7 mouse cellular contexts compared by ENCODE assay signal in genomic region chr8:83901566-83902485, GRCm38 (mm10). TPM values are rescaled to one million over a fixed set of nuclear protein-coding genes. Genes with fewer than 3 reads are reported as not detected.
DNase-seq lines count a peak whose midpoint lies in the region; ATAC-seq and TF ChIP-seq lines count a peak whose summit lies in the region.

No protein-coding gene starts in this region.

- 28% methylated on average over 14 of the region's 14 CpGs for WGBS in lung, adult 2 months
- 14% methylated on average over 14 of the region's 14 CpGs for WGBS in embryonic facial prominence, embryonic 10.5 days
- WGBS in hindbrain, embryonic 15.5 days = 12% methylated on average over 13 of the region's 14 CpGs
- WGBS in midbrain, postnatal 0 days = 7% methylated on average over 14 of the region's 14 CpGs

- H3K4me3 ChIP-seq in lung, adult 2 months (replicated peaks; ENCODE audit: extremely low read depth, low read depth, low read length) = peak overlapping the region; percentile 74
- H3K4me3 ChIP-seq in embryonic facial prominence, embryonic 10.5 days = peak overlapping the region; percentile 93
- H3K4me3 ChIP-seq in hindbrain, embryonic 15.5 days = peak overlapping the region; percentile 97
- H3K4me3 ChIP-seq in midbrain, postnatal 0 days (ENCODE audit: low read depth, low read length) = peak overlapping the region; percentile 97

- peaks cover 2% of the 10 kb centered on the region; the same call in 1 of the 2 replicates for H3K4me1 ChIP-seq in lung, adult 2 months (ENCODE audit: control insufficient read depth, insufficient read depth, low read length)
- H3K4me1 ChIP-seq in embryonic facial prominence, embryonic 10.5 days = peaks cover 80% of the 10 kb centered on the region
- H3K4me1 ChIP-seq in hindbrain, embryonic 15.5 days (replicated peaks) = peaks cover 59% of the 10 kb centered on the region
- H3K4me1 ChIP-seq in midbrain, postnatal 0 days (ENCODE audit: insufficient read depth, low read length) = peaks cover 20% of the 10 kb centered on the region; the same call in 1 of the 2 replicates

- peaks cover 15% of the 10 kb centered on the region for H3K27me3 ChIP-seq in embryonic facial prominence, embryonic 10.5 days (replicated peaks; ENCODE audit: low read depth, poor library complexity, severe bottlenecking)
- H3K27me3 ChIP-seq in hindbrain, embryonic 15.5 days = no peaks in the 10 kb centered on the region
- H3K27me3 ChIP-seq in midbrain, postnatal 0 days (ENCODE audit: insufficient read depth, low read length) = no peaks in the 10 kb centered on the region

- no peak for TF ChIP-seq POLR2A in lung, adult 2 months (IDR thresholded peaks at IDR 0.05; ENCODE audit: borderline replicate concordance, extremely low read depth, low read depth, low read length)

- no peak for DNase-seq in lung, adult 2 months
- no peak for DNase-seq in lung, postnatal 14 days
- DNase-seq in embryonic facial prominence, embryonic 10.5 days (ENCODE audit: low spot score) = peak; percentile 41
- DNase-seq in midbrain, postnatal 0 days (ENCODE audit: low spot score) = peak; percentile 40
- no peak for DNase-seq in spleen, postnatal 36 days (ENCODE audit: low spot score in 2 of 2)
- no peak for DNase-seq in left cerebral cortex, adult 8-10 months (ENCODE audit: low spot score in 2 of 2)

- H3K9ac ChIP-seq in hindbrain, embryonic 15.5 days = peak overlapping the region; percentile 98
- H3K9ac ChIP-seq in midbrain, postnatal 0 days (replicated peaks; ENCODE audit: low read length, poor library complexity, severe bottlenecking) = peak overlapping the region; percentile 98

- H3K9me3 ChIP-seq in embryonic facial prominence, embryonic 10.5 days = no peaks in the 10 kb centered on the region
- H3K9me3 ChIP-seq in hindbrain, embryonic 15.5 days = no peaks in the 10 kb centered on the region
- no peaks in the 10 kb centered on the region for H3K9me3 ChIP-seq in midbrain, postnatal 0 days (ENCODE audit: low read length)

- H3K4me2 ChIP-seq in hindbrain, embryonic 15.5 days = peak overlapping the region; percentile 80
- H3K4me2 ChIP-seq in midbrain, postnatal 0 days (ENCODE audit: low read depth, low read length, poor library complexity, severe bottlenecking) = peak overlapping the region; percentile 86

- ATAC-seq in hindbrain, embryonic 15.5 days (ENCODE audit: low FRiP score, low read depth) = no peak
- no peak for ATAC-seq in midbrain, postnatal 0 days (ENCODE audit: low FRiP score)

- peaks cover 16% of the 10 kb centered on the region for H3K36me3 ChIP-seq in embryonic facial prominence, embryonic 10.5 days (replicated peaks)
- H3K36me3 ChIP-seq in hindbrain, embryonic 15.5 days = no peaks in the 10 kb centered on the region
- 0 out of 2 replicates have a peak, but pooled peaks cover 3% of the 10 kb centered on the region for H3K36me3 ChIP-seq in midbrain, postnatal 0 days (ENCODE audit: insufficient read depth, low read length)

- H3K27ac ChIP-seq in embryonic facial prominence, embryonic 10.5 days (replicated peaks) = peak overlapping the region; percentile 94
- peak overlapping the region; percentile 100 for H3K27ac ChIP-seq in hindbrain, embryonic 15.5 days (replicated peaks)
- H3K27ac ChIP-seq in midbrain, postnatal 0 days (ENCODE audit: low read depth, low read length) = peak overlapping the region; percentile 98

- no peak for TF ChIP-seq CTCF in lung, adult 2 months (IDR thresholded peaks at IDR 0.05; ENCODE audit: insufficient read depth, low read length)
- no peak for TF ChIP-seq CTCF in midbrain, postnatal 0 days (IDR thresholded peaks at IDR 0.05)

RNA-seq across cellular contexts. Expression of gene Adgrl1, which starts 1.9 kb away (rescaled TPM):
- 81.1 and 86.4 TPM in 2 replicates for polyA plus RNA-seq in lung, adult 2 months (2012; rRNA removed)
- polyA plus RNA-seq in embryonic facial prominence, embryonic 10.5 days (2016; fragmentation: Nextera tagmentation; extraction: Ambion mirVana) = 12.4 and 13.9 TPM in 2 replicates
- polyA plus RNA-seq in hindbrain, embryonic 15.5 days (2015; fragmentation: Nextera tagmentation; extraction: Ambion mirVana) = 56.8 and 62.0 TPM in 2 replicates
- total RNA-seq in midbrain, postnatal 0 days (2014; rRNA removed) = 394 and 593 TPM in 2 replicates
- 55.5 and 55.9 TPM in 2 replicates for polyA plus RNA-seq in midbrain, postnatal 0 days (2015; fragmentation: Nextera tagmentation; extraction: Ambion mirVana)
- total RNA-seq in left cerebral cortex, adult 8-10 months (2022) = 100 to 1,000 TPM; 330 to 370 (median 359) TPM

RNA-seq across cellular contexts. Expression of gene Gm10644, which starts 53.2 kb away (rescaled TPM):
- polyA plus RNA-seq in lung, adult 2 months (2012; rRNA removed) = 1.7 and 2.0 TPM in 2 replicates
- 0.54 and 1.0 TPM in 2 replicates for polyA plus RNA-seq in embryonic facial prominence, embryonic 10.5 days (2016; fragmentation: Nextera tagmentation; extraction: Ambion mirVana)
- 1.1 TPM in 2 replicates for polyA plus RNA-seq in hindbrain, embryonic 15.5 days (2015; fragmentation: Nextera tagmentation; extraction: Ambion mirVana)
- 0.47 and 0.60 TPM in 2 replicates for total RNA-seq in midbrain, postnatal 0 days (2014; rRNA removed)
- polyA plus RNA-seq in midbrain, postnatal 0 days (2015; fragmentation: Nextera tagmentation; extraction: Ambion mirVana) = 0.36 and 0.39 TPM in 2 replicates
- total RNA-seq in left cerebral cortex, adult 8-10 months (2022) = under 1 TPM; 0.26 to 0.76 (median 0.34) TPM

RNA-seq across cellular contexts. Expression of gene Asf1b, which starts 53.5 kb away (rescaled TPM):
- polyA plus RNA-seq in lung, adult 2 months (2012; rRNA removed) = 7.5 and 7.9 TPM in 2 replicates
- 95.4 and 105 TPM in 2 replicates for polyA plus RNA-seq in embryonic facial prominence, embryonic 10.5 days (2016; fragmentation: Nextera tagmentation; extraction: Ambion mirVana)
- 12.8 and 14.7 TPM in 2 replicates for polyA plus RNA-seq in hindbrain, embryonic 15.5 days (2015; fragmentation: Nextera tagmentation; extraction: Ambion mirVana)
- 3.9 and 20.4 TPM in 2 replicates for total RNA-seq in midbrain, postnatal 0 days (2014; rRNA removed)
- polyA plus RNA-seq in midbrain, postnatal 0 days (2015; fragmentation: Nextera tagmentation; extraction: Ambion mirVana) = 3.8 and 4.3 TPM in 2 replicates
- total RNA-seq in left cerebral cortex, adult 8-10 months (2022) = 1 to 10 TPM in 3 of 4 experiments, under 1 TPM in 1; 0.83 to 1.1 (median 1.0) TPM

Comparison
In these comparisons a context has a peak if more than half of its experiments do, and no peak if none do; other contexts are left out.
1. DNase-seq: peak in embryonic facial prominence, embryonic 10.5 days (single experiment) and midbrain, postnatal 0 days (single experiment); none in lung, adult 2 months (single experiment), lung, postnatal 14 days (single experiment), spleen, postnatal 36 days (0 of 2) and left cerebral cortex, adult 8-10 months (0 of 2).
2. Peak in every context shown above with its lines, with median percentiles within 50 percentile points of each other: H3K4me3 ChIP-seq and H3K27ac ChIP-seq.